Mouse (Mus musculus) heart, adult 2 months (tissue): ENCODE data around the gene Atg2b. TPM values are rescaled to one million over a fixed set of nuclear protein-coding genes. Genes with fewer than 3 reads are reported as not detected.

Source experiments
- DNase-seq, 2 experiments: peaks; one replicate each; pipeline ENCODE4 v3.0.0; 2021
- H3K27ac ChIP-seq: fragments of 200-600 bp; 2 replicates; pipeline ENCODE4 v1.8.1; 2022
- H3K27me3 ChIP-seq: fragments of 200-500 bp; 2 replicates; pipeline ENCODE4 v1.6.1; 2012; ENCODE audit warnings: mild to moderate bottlenecking, low read length, inconsistent platforms, mixed read lengths; ENCODE audit not compliant: control insufficient read depth, insufficient read depth
- H3K36me3 ChIP-seq: fragments of 200-500 bp; 2 replicates; pipeline ENCODE4 v1.6.1; 2012; ENCODE audit warnings: low read length, inconsistent platforms; ENCODE audit not compliant: control insufficient read depth, insufficient read depth
- H3K4me1 ChIP-seq: fragments of 200-500 bp; 2 replicates; pipeline ENCODE4 v1.6.1; 2011; ENCODE audit warnings: low read length; ENCODE audit not compliant: control insufficient read depth, insufficient read depth
- H3K4me3 ChIP-seq: fragments of 200-600 bp; 2 replicates; pipeline ENCODE4 v1.8.1; 2022
- H3K79me2 ChIP-seq: fragments of 200-500 bp; replicated peaks from 2 replicates; pipeline ENCODE4 v1.6.1; 2012; ENCODE audit warnings: mild to moderate bottlenecking, inconsistent platforms, low read length, moderate library complexity, mixed read lengths; ENCODE audit not compliant: control insufficient read depth, insufficient read depth
- H3K9ac ChIP-seq: fragments of 200-500 bp; 2 replicates; pipeline ENCODE4 v1.6.1; 2012; ENCODE audit warnings: low read depth, mild to moderate bottlenecking, control low read depth, inconsistent platforms, low read length, mixed read lengths
- CTCF ChIP-seq: fragments of 200-600 bp; IDR thresholded peaks from 2 replicates; pipeline ENCODE4 v1.8.1; 2022; ENCODE audit warnings: antibody characterized with exemption, mild to moderate bottlenecking, moderate library complexity
- EP300 ChIP-seq: fragments of 200-500 bp; IDR thresholded peaks from 2 replicates; pipeline ENCODE4 v1.6.1; 2011; ENCODE audit warnings: low read depth, low read length, control low read depth; ENCODE audit not compliant: insufficient read depth
- POLR2A ChIP-seq: fragments of 200-500 bp; IDR thresholded peaks from 2 replicates; pipeline ENCODE4 v1.6.1; 2011; ENCODE audit warnings: mild to moderate bottlenecking, low read depth, low read length, control low read depth; ENCODE audit not compliant: insufficient read depth
- WGBS: fragments of 180-500 bp; shearing (Covaris S2); methylation state at CpG from one replicate; pipeline ENCODE4 v1.1.7; 2018; 5-methylcytosine and 5-hydroxymethylcytosine counted together
- intact Hi-C: fragments of 180-260 bp; cut with DNase I; formaldehyde crosslinking; loops from one replicate; pipeline ENCODE4 v1.15.1; 2025
- polyA plus RNA-seq: library from polyadenylated mRNA; depleted of rRNA; stranded (reverse); fragments of >200 nt; gene quantifications from 2 replicates; pipeline ENCODE4 v1.2.3, GENCODE M21; 2012
- total RNA-seq, 2 experiments: library from RNA; stranded (reverse); gene quantifications; 2 replicates each; pipeline ENCODE4 v1.2.3; 2021

Atg2b gene
- total and polyA plus RNA-seq, 3 experiments, result 9.2 to 19.0 (median 18.3) TPM

- intact Hi-C loops, result no loop called here
- Histone ChIP-seq H3K27me3 (no peaks in the 10 kb centered on the region), H3K79me2 (no peaks in the 10 kb centered on the region), H3K36me3 (no peaks in the 10 kb centered on the region), H3K4me3 (no peak within 1 kb of the TSS), H3K27ac (no peak within 1 kb of the TSS), H3K9ac (no peak within 1 kb of the TSS), H3K4me1 (peaks cover 3% of the 10 kb centered on the region; the same call in 1 of the 2 replicates)
- WGBS, result 15% methylated on average over 22 of the region's 22 CpGs
- TF ChIP-seq POLR2A (no peak), EP300 (no peak), CTCF (no peak)
- peak; percentile 45 to 49 for DNase-seq
Measured at GRCm38 (mm10) chr12:105705799-105706487, 20.9 kb upstream of the Atg2b start, which contains the start of gene Ak7. TSS of gene Ak7 (plus strand) at chr12:105705976.

GRCm38 (mm10) chr12:105700433-105700832 lies 15.4 kb upstream of the Atg2b start:
- Histone ChIP-seq H3K27me3 (no peaks in the 10 kb centered on the region), H3K4me1 (peaks cover 1% of the 10 kb centered on the region; the same call in 1 of the 2 replicates), H3K9ac (no peak overlapping the region), H3K79me2 (no peaks in the 10 kb centered on the region), H3K36me3 (no peaks in the 10 kb centered on the region), H3K27ac (no peak overlapping the region), H3K4me3 (no peak overlapping the region)
- intact Hi-C loops, result no loop called here
- WGBS, result 90% methylated on average over 12 of the region's 12 CpGs
- DNase-seq, result no peak
- TF ChIP-seq CTCF, result no peak
- TF ChIP-seq POLR2A, result no peak
- TF ChIP-seq EP300, result no peak

- Histone ChIP-seq H3K79me2 (peaks cover 2% of the 10 kb centered on the region), H3K36me3 (no peaks in the 10 kb centered on the region), H3K4me1 (no peaks in the 10 kb centered on the region), H3K9ac (no peak overlapping the region), H3K27me3 (no peaks in the 10 kb centered on the region), H3K4me3 (no peak overlapping the region), H3K27ac (no peak overlapping the region)
- no peak for DNase-seq
- intact Hi-C loops, result no loop called here
- WGBS, result 93% methylated on average over 8 of the region's 8 CpGs
- no peak for TF ChIP-seq EP300
- TF ChIP-seq POLR2A, result no peak
- TF ChIP-seq CTCF, result no peak
Measured at GRCm38 (mm10) chr12:105697104-105697780, 12.2 kb upstream of the Atg2b start.

GRCm38 (mm10) chr12:105695848-105696247 lies 10.8 kb upstream of the Atg2b start:
- no peak overlapping the region for H3K4me3 ChIP-seq
- peaks cover 2% of the 10 kb centered on the region for H3K79me2 ChIP-seq
- intact Hi-C loops, result no loop called here
- no peaks in the 10 kb centered on the region for H3K27me3 ChIP-seq
- WGBS, result 83% methylated on average over 7 of the region's 7 CpGs
- H3K9ac ChIP-seq, result no peak overlapping the region
- H3K4me1 ChIP-seq, result no peaks in the 10 kb centered on the region
- no peaks in the 10 kb centered on the region for H3K36me3 ChIP-seq
- no peak for DNase-seq
- H3K27ac ChIP-seq, result no peak overlapping the region
- TF ChIP-seq CTCF, result no peak
- no peak for TF ChIP-seq POLR2A
- no peak for TF ChIP-seq EP300

DNA sequence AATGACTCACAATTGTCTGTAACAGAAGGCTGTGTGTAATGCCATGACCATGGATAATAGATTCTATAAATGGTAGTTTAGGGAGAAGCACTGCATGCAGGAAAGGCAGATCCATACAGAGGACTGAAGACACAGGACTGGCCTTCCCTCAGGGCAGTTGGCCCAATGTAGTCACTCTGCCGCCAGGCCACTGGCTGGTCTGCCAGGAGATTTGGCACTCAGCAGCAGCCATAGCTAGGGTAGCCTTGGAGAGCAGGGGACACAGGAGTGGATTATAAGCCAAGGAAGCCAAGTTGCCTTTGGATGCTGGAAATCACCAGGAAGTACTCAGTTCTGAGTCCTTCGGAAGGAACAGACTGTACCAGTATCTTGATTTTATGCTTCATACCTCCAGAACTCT lies 9.0 kb upstream of the Atg2b start:
- Histone ChIP-seq H3K36me3 (no peaks in the 10 kb centered on the region), H3K27me3 (no peaks in the 10 kb centered on the region), H3K27ac (no peak overlapping the region), H3K79me2 (peaks cover 6% of the 10 kb centered on the region), H3K4me1 (no peaks in the 10 kb centered on the region), H3K9ac (no peak overlapping the region), H3K4me3 (no peak overlapping the region)
- TF ChIP-seq CTCF, result no peak
- TF ChIP-seq EP300, result no peak
- no peak for TF ChIP-seq POLR2A
- 88% methylated on average over 2 of the region's 2 CpGs for WGBS
- intact Hi-C loops, result no loop called here
- peak in 1 of 2 experiments; percentile 15 for DNase-seq

GRCm38 (mm10) chr12:105689435-105689834 lies 4.4 kb upstream of the Atg2b start:
- Histone ChIP-seq H3K4me1 (no peaks in the 10 kb centered on the region; the same call in none of the 2 replicates), H3K36me3 (no peaks in the 10 kb centered on the region), H3K27me3 (no peaks in the 10 kb centered on the region), H3K27ac (no peak overlapping the region), H3K4me3 (no peak overlapping the region), H3K9ac (no peak overlapping the region), H3K79me2 (peaks cover 6% of the 10 kb centered on the region)
- TF ChIP-seq EP300 (no peak), POLR2A (no peak), CTCF (no peak)
- WGBS, result 87% methylated on average over 13 of the region's 13 CpGs
- intact Hi-C loops, result no loop called here
- DNase-seq, result no peak
